Mouse (Mus musculus) thymus, postnatal 10 days (tissue): Measurements from ENCODE around the gene Selenof.

Source experiments
- DNase-seq, 2 experiments: peaks; one replicate each; pipeline ENCODE4 v3.0.0; 2021; ENCODE audit warnings: low spot score in 2 of 2

The Selenof gene

GRCm38 (mm10) chr3:144563916-144564315, 6.2 kb upstream of the Selenof start:
- no peak for DNase-seq

DNA sequence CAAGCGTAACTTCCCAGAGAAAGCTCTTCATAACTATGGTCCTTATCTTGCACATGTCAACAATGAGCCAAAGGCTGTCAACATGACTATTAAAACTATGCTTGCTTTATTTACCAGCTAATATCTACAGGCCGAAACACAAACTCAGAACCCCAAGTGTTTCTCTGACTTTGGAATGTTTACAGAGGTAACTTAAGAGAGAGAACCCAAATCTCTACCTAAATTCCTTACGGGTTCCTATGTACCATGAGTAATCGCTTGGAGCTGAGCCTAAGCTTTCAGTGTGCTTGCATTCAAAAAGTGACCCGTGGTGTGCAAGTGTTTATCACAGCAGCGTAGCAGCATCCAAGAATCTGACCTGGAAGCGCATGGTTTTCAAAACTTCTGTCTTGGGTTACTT, 4.9 kb upstream of the Selenof start:
- DNase-seq, result no peak

DNA sequence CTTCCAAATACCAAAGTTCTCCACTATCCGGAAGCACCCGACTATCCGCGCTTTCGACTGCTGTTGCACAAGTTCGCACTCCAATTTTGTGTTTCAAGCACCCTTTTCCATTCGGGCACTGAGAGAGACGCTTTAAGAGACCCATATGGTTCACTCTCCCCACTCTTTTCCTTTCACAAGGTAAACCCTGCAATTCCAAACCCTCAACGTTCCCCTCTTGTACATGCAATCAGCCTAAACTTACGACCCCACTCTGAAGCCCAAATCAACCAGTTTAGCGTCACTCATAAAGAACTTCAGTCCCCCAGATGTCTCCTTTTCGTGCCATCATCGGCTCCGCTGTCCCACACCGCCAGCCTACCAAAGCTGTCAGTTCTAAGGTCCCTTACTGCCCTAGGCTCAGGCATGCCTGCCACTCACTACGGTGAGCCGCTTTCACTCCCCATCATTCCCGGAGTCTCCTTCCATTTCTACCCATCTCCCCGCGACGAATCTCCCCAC, 1.2 kb upstream of the Selenof start:
- no peak for DNase-seq

DNA sequence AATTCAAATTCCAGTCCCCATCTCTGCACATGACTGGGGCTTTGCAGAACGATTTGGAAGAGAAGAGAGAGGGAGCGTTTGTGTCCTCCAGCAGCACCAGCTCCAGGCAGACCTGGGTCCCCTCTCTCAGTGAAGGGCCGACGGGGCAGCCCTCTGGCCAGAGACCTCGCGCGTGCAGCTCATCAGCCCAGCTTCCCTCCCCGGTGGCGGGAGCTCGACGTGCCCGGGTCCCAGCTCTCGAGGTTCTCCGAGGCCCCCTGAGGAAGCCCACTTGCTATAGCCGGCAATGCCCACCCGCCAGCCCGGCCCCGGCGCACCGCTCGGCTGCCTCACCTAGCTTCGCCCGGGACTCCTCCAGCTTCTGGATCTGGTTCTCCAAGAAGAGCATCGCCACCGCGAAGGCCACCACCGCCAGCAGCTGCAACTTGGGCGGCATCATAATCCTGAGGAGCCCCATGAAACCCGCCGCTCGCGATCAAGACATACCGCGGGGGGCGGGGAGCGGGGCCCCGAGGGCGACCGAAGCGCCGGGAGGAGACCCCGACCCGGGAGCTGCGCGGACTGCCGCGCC, 618 bp upstream of the Selenof start:
- peak in 1 of 2 experiments; percentile 56 for DNase-seq

DNA sequence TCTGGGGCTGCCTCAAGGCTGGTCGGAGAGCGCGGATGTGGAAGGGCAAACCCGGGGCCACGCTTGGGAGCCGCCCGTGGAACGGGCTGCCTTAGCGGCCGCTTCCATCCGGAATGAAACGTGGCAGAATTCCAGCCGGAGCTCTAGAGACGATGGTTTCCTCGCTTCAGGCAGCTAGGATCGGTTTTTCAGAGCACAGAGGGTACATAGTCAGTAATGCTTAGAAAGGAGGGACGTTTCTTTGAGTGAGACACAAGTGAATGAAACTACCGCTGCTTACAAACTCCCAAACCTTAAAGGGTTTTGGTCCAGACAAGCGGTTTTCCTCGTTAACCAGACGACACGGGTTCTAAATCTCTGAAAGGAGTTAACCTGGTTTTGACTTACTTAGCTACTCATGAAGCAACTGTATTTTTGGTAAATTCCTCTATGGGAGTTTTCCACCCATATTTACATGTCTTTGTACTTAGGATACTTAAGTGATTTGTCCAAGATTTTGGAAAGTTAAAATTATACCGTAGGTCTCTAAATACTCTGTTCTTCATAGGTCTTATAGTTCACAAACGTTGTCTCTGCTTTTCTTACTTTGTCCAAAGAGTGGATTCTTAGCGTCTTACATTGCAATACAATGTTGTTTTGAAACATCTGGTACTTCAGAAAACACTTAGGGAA, 848 bp downstream of the Selenof start:
- DNase-seq, result no peak

GRCm38 (mm10) chr3:144574256-144574655, 4.2 kb downstream of the Selenof start:
- DNase-seq, result no peak

- no peak for DNase-seq
These were observed 7.5 kb downstream of the Selenof start for GRCm38 (mm10) chr3:144577366-144578340.

- DNase-seq, result no peak
These were observed 8.8 kb downstream of the Selenof start for GRCm38 (mm10) chr3:144578921-144579320.

DNA sequence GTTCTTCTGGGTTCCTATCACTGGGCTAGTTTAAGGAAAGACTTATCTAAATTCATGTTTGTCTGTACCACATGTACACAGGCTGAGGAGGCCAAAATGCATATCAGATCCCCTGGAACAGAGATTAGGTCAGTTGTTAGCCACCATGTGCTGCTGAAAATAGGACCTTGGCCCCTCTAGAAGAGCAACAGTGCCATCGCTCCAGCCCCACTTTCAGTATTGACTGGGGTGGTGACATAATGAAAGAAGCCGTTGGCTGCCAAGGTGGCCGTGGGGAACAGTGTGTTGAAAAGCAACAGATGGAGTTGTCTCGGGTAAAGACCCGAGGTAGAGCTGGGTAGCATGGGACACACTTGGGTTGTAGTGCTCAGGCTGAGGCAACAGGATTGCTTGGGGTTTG, 9.7 kb downstream of the Selenof start:
- no peak for DNase-seq

GRCm38 (mm10) chr3:144580281-144580680, 10.2 kb downstream of the Selenof start:
- no peak for DNase-seq

DNA sequence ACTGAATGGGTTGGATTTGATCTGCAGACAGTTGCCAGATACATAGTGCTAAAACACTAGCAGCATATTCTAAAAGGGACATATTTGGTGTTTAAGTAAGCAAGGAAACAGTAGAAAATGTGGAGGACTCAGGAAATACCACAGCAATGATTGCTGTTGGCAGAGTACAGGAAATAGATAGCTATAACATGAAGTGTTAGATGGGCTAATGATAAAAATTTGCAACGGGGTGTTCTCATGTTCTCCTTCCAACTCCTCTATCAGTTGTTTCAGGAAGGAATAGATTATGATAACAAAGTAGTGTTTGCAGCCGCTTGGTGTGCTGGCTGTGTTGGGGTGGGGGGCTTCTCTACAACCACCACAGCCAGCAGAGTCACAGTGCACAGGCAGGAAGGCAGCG, 11.7 kb downstream of the Selenof start:
- no peak for DNase-seq

DNA sequence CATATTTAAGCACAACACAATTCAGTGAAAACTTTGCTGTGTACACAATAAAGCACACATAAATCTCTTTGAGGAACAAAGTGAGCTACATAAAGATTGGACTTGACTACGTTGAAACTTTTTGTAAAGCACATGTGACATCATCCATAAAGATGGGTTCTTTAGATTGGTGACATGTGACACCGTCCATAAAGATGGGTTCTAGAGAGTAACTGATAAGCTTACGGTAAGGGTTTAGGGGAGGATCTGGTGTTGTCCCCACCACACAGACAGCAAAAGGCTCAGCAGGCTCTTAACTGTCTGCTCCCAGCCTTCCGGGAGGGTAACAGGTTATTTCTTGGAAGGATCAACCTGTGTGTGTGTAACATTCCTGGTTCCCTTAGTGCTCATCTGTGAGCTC, 12.2 kb downstream of the Selenof start:
- DNase-seq, result no peak

DNA sequence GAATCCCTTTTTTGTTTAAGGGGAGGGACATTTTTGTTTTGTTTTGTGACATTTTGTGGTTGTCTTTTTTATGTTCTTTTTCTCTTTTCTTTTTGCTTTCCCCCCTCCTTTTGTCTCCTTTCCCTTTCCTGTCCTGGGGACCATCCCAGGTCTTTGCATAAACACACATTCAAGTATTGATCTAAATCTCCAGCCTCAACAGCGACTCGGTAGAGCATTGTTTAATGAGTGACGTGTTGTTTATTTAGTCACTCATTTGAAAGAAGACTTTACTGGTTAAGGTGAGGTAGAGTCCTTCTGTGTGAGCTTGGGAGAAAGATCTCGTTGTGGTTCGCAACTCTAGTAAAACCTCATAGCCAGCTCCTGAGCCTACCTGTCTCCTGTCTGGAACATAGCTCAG, 13.7 kb downstream of the Selenof start:
- no peak for DNase-seq

DNA sequence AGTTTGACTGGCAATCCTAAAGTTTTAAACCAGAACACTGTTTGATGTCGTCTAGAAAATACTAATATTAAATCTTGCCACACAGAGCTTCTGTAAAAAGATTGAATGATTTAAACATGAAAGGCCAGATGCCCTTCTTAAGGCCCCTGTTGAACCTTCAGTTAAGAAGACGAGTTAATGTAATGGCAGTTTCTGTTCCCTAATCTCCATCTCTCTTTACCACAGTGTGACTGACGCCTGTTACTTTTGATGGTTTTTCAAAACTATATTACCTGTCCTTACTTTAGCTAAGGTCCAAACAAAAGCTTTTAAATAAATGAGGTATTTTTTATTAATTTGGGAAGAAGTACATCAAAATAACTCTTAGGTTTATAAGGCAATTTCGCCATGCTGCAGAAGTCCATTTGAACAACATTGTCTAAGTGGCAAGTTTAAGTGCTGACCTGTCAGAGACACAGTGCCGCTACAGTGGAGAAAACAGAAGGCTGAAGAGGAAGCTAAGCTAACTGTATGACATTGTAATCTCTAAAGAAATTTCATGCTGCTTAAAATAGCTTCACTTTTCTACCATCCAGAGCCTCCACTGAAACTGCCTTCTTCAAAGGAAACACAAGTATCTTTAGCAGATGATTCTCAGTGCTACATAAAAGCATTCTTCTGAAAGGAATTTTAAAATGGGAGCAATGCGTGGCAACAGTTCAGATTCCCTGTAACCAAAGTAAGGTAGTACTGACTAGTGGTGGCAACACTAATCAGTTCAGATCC, 14.9 kb downstream of the Selenof start:
- DNase-seq, result no peak

DNA sequence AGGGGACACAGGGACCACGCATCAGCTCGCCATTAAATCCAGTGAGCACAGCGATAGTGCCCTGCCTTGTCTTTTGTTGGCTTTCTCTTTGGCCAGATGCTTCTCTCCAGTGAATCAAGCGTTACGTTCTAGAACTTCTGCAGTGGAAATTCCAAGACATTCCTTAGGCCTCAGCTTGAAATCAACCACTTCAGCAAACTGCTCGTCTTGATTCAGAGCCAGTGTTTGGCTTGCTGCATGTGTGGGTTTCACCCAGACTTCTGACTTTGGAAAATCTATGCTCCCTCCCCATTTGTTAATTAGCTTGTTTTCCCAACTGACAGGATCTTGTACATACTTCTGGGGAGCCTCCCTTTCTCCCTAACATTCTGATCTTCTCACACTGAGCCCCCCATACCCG, 16.6 kb downstream of the Selenof start:
- no peak for DNase-seq

- DNase-seq, result no peak
These were observed 19.2 kb downstream of the Selenof start for GRCm38 (mm10) chr3:144589189-144589890.

DNA sequence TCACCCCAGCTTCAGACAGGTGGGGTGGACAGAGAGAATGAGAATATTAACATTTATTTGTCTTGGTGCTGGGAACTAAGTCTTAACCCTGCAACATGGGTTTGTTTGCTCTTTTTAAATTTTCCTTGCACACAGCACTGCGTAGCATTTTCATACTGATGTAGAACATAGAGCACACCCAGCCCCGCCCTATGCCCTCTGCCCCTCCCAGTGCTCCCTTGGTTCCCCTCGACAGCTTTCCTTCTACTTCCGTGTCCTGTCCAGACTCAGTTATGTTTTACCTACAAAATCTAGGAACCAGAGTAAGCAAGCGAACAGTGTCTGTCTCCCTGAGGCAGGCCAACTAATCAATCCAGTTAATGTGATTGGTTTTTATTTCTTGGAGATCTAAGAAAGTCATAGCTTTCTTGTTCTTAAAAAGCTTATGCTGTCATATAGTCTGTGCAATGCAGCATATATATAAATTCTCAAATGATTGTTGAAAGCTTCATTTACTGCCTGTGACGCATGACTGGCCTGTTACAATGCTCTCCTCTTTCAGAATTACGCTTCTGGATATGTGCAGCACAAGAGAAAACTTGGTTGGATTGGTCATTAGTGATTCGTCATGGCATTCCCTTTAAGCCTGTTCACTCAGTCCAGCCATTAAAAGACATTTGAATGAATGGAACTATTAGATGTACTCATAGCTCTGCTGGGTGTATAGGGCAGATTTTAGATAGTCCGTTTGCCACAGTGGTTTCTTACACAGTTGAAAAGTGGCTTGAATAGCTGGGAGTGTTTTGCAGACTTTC, 23.1 kb downstream of the Selenof start:
- DNase-seq, result no peak

GRCm38 (mm10) chr3:144597121-144597520, 27.0 kb downstream of the Selenof start:
- DNase-seq, result no peak

GRCm38 (mm10) chr3:144597790-144598467, 27.8 kb downstream of the Selenof start:
- DNase-seq, result no peak

GRCm38 (mm10) chr3:144602413-144602812, 32.3 kb downstream of the Selenof start:
- DNase-seq, result no peak
